Mouse (Mus musculus) intestine, embryonic 14.5 days (tissue): ENCODE data around the gene Apol7e. TPM values are rescaled to one million over a fixed set of nuclear protein-coding genes. Genes with fewer than 3 reads are reported as not detected.

ENCODE experiments used
- polyA plus RNA-seq: library from polyadenylated mRNA; unstranded; fragments of >200 nt; fragmentation: Nextera tagmentation; extraction: Ambion mirVana; gene quantifications from 2 replicates; pipeline ENCODE4 v1.2.1, GENCODE M21; 2014

Apol7e gene
- polyA plus RNA-seq, 1 experiment from 2014 or later: 0.46 TPM

Other genes starting within 250 kb of the Apol7e start
- gene Apol10a, start 221.8 kb upstream of the Apol7e start, polyA plus RNA-seq: 0.09 TPM in 1 of 2 replicates, not detected in the other
- not detected in 2 replicates for gene Apol11a, start 190.6 kb upstream of the Apol7e start, polyA plus RNA-seq
- 1.5 and 1.9 TPM in 2 replicates for gene Apol7c, start 165.5 kb upstream of the Apol7e start, polyA plus RNA-seq
- gene 1700025B11Rik, start 137.0 kb upstream of the Apol7e start, polyA plus RNA-seq: not detected in 2 replicates
- 0.15 and 0.31 TPM in 2 replicates for gene Apol10b, start 102.7 kb upstream of the Apol7e start, polyA plus RNA-seq
- not detected in 2 replicates for gene Gm36245, start 99.6 kb upstream of the Apol7e start, polyA plus RNA-seq
- gene Apol11b, start 55.6 kb upstream of the Apol7e start, polyA plus RNA-seq: 0.12 TPM in 1 of 2 replicates, not detected in the other
- gene Apol9b, start 30.2 kb downstream of the Apol7e start, polyA plus RNA-seq: 0.26 and 0.32 TPM in 2 replicates
- not detected in 2 replicates for gene Apol8, start 58.1 kb downstream of the Apol7e start, polyA plus RNA-seq
- 67.9 and 72.2 TPM in 2 replicates for gene Myh9, start 143.3 kb downstream of the Apol7e start, polyA plus RNA-seq
- gene Txn2, start 230.1 kb downstream of the Apol7e start, polyA plus RNA-seq: 324 and 325 TPM in 2 replicates